Mouse (Mus musculus) NIH3T3 (cell line): ENCODE measurements around the gene Sulf2.
"Not testable (repeated sequence)": the region's sequence is repeated elsewhere in the genome, so short reads cannot be mapped to it uniquely, and the experiment has no call there.

ENCODE experiments used
- DNase-seq: peaks from one replicate; pipeline ENCODE4 v3.0.0-alpha.2; 2012; ENCODE audit warnings: low read depth

Gene Sulf2

GRCm38 (mm10) chr2:166155454-166155815 lies at the start of gene Sulf2:
Gene Sulf2, minus strand, starts transcription at chr2:166155663.
- DNase-seq: peak; percentile 82

GRCm38 (mm10) chr2:166204174-166204573 lies 48.7 kb upstream of the Sulf2 start:
- no peak for DNase-seq

- DNase-seq: no peak
Measured at GRCm38 (mm10) chr2:166203647-166204046, 48.2 kb upstream of the Sulf2 start.

- DNase-seq: no peak
Measured at GRCm38 (mm10) chr2:166197964-166198363, 42.5 kb upstream of the Sulf2 start.

GRCm38 (mm10) chr2:166197064-166197463 lies 41.6 kb upstream of the Sulf2 start:
- no peak for DNase-seq

GRCm38 (mm10) chr2:166196080-166196786 lies 40.8 kb upstream of the Sulf2 start:
- DNase-seq: no peak

- DNase-seq: no peak
Measured at GRCm38 (mm10) chr2:166195041-166195440, 39.6 kb upstream of the Sulf2 start.

GRCm38 (mm10) chr2:166194112-166194758 lies 38.8 kb upstream of the Sulf2 start:
- no peak for DNase-seq

GRCm38 (mm10) chr2:166193509-166193908 lies 38.0 kb upstream of the Sulf2 start:
- DNase-seq: no peak

- no peak for DNase-seq
Measured at GRCm38 (mm10) chr2:166190816-166191215, 35.4 kb upstream of the Sulf2 start.

GRCm38 (mm10) chr2:166189191-166189590 lies 33.7 kb upstream of the Sulf2 start:
- DNase-seq: no peak

- DNase-seq: not testable (repeated sequence)
Measured at GRCm38 (mm10) chr2:166187874-166188453, 32.5 kb upstream of the Sulf2 start.

- DNase-seq: not testable (repeated sequence)
Measured at GRCm38 (mm10) chr2:166187319-166187718, 31.9 kb upstream of the Sulf2 start.

- DNase-seq: no peak
Measured at GRCm38 (mm10) chr2:166186244-166186948, 30.9 kb upstream of the Sulf2 start.

- no peak for DNase-seq
Measured at GRCm38 (mm10) chr2:166185768-166186167, 30.3 kb upstream of the Sulf2 start.

- peak; percentile 22 for DNase-seq
Measured at GRCm38 (mm10) chr2:166184417-166184816, 29.0 kb upstream of the Sulf2 start.

GRCm38 (mm10) chr2:166182009-166182685 lies 26.7 kb upstream of the Sulf2 start:
- no peak for DNase-seq

- peak; percentile 80 for DNase-seq
Measured at GRCm38 (mm10) chr2:166180744-166181508, 25.5 kb upstream of the Sulf2 start.

GRCm38 (mm10) chr2:166180136-166180649 lies 24.7 kb upstream of the Sulf2 start:
- peak; percentile 80 for DNase-seq

- peak; percentile 64 for DNase-seq
Measured at GRCm38 (mm10) chr2:166179457-166180101, 24.1 kb upstream of the Sulf2 start.
